Mouse (Mus musculus): ENCODE measurements around the gene Smyd3. TPM values are rescaled to one million over a fixed set of nuclear protein-coding genes. Genes with fewer than 3 reads are reported as not detected.

Gene Smyd3
- total RNA-seq, 2 experiments from 2014 or later, result 4.3 to 5.1 TPM

GRCm38 (mm10) chr1:178972055-178972454 lies 545.8 kb downstream of the Smyd3 start:
- DNase-seq, result no peak
- intact Hi-C loops (cut with DNase I; ENCODE audit: low total_unique reads), result no loop called here

DNA sequence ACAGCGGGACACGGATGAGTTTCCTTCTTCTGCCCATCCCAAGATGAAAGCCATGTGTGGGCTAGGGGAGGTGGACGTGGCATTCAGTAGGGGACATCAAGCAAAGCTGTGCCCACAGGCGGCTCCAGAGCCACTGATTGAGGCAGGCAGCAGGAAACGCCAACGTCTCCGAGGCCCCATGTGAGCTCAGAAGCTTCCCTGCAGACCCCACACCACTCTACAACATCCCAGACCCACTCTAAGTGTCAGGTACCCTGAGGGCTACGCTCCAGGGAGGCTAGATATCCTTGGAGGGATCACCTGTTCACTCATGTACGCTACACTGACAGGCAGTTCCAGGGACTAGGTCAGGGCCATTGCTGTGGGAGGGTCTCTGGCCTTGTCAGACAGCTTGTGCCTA lies 556.2 kb downstream of the Smyd3 start:
- intact Hi-C loops (cut with DNase I; ENCODE audit: low total_unique reads), result loop anchor here (1.0 kb wide), 1 partner anchor 179 kb away; no protein-coding TSS in a partner anchor
- DNase-seq, result no peak

DNA sequence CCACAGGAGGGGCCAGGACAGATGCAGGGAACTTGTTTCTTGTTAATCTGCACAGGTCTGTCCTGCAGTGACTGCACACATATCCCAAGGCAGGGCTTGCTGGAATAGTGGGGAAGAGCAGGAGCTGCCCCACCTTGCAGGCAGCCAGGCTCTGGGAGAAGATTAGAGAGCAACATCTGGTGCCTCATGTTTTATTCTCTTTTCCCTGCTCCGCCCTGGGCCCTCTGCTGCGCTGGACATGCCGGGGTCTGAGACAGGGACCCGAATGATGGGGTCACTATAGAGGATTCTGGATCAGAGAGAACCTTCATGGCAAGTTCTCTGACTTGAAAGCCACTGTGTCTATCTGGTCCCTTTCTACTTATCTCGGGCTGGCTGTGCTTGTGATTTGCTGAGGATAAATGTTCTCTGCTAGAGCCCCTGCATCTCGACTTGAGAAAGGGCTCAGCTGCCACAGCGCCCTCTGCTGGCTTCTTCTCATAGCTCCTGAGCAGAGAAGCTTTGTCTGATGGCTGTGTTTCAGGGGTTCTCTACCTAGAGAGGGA lies 557.8 kb downstream of the Smyd3 start:
- intact Hi-C loops (cut with DNase I; ENCODE audit: low total_unique reads), result no loop called here

DNA sequence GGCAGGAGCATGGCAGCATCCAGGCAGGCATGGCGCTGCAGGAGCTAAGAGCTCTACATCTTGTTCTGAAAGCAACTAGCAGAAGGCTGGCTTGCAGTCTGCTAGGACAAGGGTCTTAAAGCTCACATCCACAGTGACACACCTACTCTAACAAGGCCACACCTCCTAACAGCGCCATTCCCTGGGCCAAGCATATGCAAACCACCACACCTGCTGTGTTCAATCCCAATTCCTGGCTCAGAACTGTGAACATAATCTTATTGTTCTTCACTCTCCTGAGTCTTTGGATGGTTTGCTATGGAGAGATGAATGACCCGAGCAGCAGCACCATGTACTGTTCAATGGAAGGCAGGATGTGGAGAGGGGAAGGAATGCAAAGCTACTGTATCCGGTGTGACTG lies 559.2 kb downstream of the Smyd3 start:
- DNase-seq, result no peak
- intact Hi-C loops (cut with DNase I; ENCODE audit: low total_unique reads), result loop anchor here (2.0 kb wide), 1 partner anchor 432 kb away; no protein-coding TSS in a partner anchor

More for the DNA sequence above, 557.8 kb downstream of the Smyd3 start:
- DNase-seq, result peak; percentile 74

DNA sequence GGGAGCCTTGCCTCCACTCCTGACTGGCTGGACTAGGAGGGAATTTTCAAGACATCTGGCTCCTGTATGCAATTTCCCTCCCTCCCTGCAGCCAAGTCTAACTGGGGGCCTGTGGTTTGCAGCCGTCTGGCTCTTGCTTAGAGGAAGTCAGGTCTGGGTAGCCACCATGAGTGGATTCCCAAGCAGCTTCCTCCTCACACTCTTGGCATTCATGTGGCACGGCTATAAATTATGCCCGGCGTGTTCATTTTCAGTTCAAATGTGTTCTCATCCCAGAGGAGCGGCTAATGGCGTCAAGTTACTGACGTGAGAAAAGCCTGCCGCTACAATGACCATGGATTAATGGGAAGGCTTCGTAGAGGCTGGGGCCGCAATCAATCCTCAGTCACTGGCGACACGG lies 564.9 kb downstream of the Smyd3 start:
- intact Hi-C loops (cut with DNase I; ENCODE audit: low total_unique reads), result no loop called here
- DNase-seq, result no peak

- no peak for DNase-seq
- intact Hi-C loops (cut with DNase I; ENCODE audit: low total_unique reads), result no loop called here
Measured at GRCm38 (mm10) chr1:178942251-178942963, 575.4 kb downstream of the Smyd3 start.

- intact Hi-C loops (cut with DNase I; ENCODE audit: low total_unique reads), result no loop called here
- DNase-seq, result no peak
Measured at GRCm38 (mm10) chr1:178940353-178940752, 577.5 kb downstream of the Smyd3 start.

DNA sequence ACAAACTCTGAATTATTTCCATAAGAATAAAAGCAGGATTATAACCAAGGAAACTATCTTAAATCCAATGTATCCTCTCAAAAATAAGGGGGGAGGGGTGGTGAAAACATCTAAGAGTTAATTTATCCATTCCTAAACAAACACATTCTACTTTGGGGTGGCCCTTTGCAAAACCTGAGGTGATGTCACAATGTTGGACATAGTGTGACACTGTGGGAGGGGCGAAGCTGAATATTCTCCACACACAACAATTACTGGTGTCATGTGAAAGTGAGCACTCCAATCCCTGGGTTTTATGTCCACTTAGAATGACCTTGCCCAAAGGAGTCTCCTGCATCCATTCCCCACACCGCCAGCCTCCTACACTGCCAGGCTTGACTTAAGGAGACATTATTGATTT lies 580.9 kb downstream of the Smyd3 start:
- intact Hi-C loops (cut with DNase I; ENCODE audit: low total_unique reads), result no loop called here

GRCm38 (mm10) chr1:178936457-178936856 lies 581.4 kb downstream of the Smyd3 start:
- intact Hi-C loops (cut with DNase I; ENCODE audit: low total_unique reads), result no loop called here
- peak; percentile 26 for DNase-seq

More for the DNA sequence above, 580.9 kb downstream of the Smyd3 start:
- no peak for DNase-seq

DNA sequence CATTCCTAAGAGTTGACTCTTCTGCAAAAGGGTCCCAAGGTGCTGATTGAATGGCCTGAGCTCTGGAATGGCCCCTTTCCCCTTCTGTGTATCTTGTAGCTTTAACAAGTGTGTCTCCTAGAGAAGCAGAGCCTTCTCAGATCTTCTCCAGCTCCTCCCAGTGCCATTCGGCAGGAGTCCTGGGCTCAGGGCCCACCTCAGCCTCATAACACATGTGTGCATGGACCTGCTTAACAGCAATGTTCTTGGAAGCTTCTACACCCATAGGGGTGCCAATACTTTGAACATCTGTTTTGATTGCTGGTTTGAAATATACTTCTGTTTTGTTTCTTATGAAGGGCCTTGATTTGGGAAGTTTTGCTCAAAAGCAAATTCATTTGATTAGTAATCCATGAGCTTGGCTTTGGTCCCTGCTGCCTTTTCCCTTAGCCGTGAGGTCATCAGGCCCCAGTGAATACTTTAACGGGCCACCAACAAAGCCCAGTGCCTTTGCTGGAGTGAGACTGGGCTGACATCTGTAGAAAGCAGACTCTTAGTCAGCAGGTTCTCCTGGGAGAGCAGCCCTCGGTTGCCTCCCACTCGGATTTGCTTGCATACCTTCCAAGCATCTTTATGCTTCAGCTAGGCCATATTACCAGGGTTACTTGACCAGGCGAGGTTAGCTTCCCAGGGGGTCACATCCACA lies 583.7 kb downstream of the Smyd3 start:
- peak; percentile 41 for DNase-seq
- intact Hi-C loops (cut with DNase I; ENCODE audit: low total_unique reads), result no loop called here

DNA sequence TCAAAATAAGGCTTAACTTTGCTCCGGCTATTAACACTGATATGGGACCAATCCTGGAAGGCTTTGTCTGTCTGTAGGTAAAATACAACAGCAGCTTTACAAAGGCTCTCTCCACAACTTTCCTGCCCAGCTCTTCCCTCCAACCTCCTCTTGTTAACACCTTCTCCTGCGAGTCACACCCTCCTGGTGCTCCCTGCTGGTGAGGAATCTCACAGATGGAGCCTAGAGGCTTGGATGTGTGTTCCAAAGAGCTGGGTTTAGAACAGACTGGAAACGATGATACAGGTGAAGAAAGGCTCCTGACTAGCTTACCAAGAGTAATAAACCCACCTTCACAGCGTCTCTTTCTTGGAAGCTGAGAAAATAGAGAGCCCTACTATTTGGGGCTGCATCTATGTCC lies 588.3 kb downstream of the Smyd3 start:
- intact Hi-C loops (cut with DNase I; ENCODE audit: low total_unique reads), result no loop called here
- no peak for DNase-seq

GRCm38 (mm10) chr1:178924492-178925183 lies 593.2 kb downstream of the Smyd3 start:
- DNase-seq, result no peak

GRCm38 (mm10) chr1:178917194-178917902 lies 600.5 kb downstream of the Smyd3 start:
- intact Hi-C loops (cut with DNase I; ENCODE audit: low total_unique reads), result no loop called here
- DNase-seq, result no peak

More at GRCm38 (mm10) chr1:178924492-178925183, 593.2 kb downstream of the Smyd3 start:
- intact Hi-C loops (cut with DNase I; ENCODE audit: low total_unique reads), result no loop called here

GRCm38 (mm10) chr1:178915056-178915455 lies 602.8 kb downstream of the Smyd3 start:
- no peak for DNase-seq
- intact Hi-C loops (cut with DNase I; ENCODE audit: low total_unique reads), result no loop called here

DNA sequence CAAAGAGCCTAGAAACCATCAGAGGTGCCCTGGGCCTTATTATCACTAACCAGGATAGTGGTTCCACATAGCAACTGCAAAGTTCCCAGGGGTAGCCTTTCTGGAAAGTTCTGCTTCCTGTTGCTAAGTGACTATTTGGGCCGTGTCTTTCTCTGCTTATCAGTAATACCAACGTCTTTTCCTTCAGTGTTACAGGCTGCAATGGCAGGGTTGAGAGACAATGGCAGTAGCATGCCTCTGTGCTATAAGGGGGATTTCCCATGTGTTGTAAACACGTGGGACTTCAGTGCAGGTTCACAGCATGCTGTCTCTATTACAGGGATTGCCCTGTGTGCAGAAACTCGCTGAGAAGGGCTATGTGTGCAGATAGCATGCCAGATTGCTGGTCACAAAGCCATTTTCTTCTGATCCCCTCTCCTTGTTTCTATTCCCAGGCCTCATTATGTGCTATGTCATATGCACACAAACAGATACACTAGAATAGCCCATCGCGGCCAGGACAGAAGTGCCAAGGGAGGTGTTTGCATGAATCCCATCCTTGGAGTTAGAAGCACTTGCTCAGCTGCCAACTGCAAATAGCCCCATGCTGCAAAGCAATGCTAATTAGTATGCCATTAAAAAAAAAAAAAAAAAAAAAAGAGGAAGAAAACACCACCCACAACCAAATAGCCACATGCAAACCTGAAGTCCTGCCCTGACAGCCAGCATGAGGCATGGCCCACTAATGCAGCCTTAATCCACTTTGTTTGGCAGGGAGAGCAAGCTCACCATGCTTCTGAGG lies 604.7 kb downstream of the Smyd3 start:
- intact Hi-C loops (cut with DNase I; ENCODE audit: low total_unique reads), result no loop called here
- DNase-seq, result no peak

DNA sequence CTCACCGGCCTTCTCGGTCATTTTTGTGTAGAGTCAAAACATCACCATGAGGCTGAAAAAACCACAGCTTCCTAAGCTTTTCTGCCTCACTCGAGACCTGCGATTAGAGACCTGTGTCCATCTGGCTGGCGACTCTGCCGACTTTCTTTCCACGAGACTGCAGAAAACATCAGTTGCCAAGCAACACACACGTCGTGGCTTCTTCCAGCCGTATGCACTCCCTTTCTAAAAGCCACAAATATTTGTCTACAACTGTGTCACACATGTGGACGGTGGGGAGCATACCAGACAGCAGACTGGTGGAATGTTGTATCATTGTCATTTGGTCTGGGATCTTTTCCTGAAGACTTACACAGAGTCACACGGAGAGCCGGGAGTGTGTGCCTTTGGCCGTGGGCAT lies 606.9 kb downstream of the Smyd3 start:
- intact Hi-C loops (cut with DNase I; ENCODE audit: low total_unique reads), result no loop called here
- DNase-seq, result no peak
